Mouse (Mus musculus) erythroblast, embryonic 14.5 days (primary cell): ENCODE data around the gene Slf2.

ENCODE experiments used
- GATA1 ChIP-seq: IDR thresholded peaks from 2 replicates; pipeline ENCODE4 v1.6.1; 2012; ENCODE audit warnings: low read length, inconsistent platforms, mixed read lengths
- TAL1 ChIP-seq: IDR thresholded peaks from 3 replicates; pipeline ENCODE4 v1.6.1; 2012; ENCODE audit warnings: low read length, inconsistent platforms, mixed read lengths

- TF ChIP-seq GATA1 (no peak), TAL1 (no peak)
Observed at GRCm38 (mm10) chr19:44895245-44895644, 35.7 kb upstream of the Slf2 start.
